Mouse (Mus musculus) Patski (cell line): ENCODE data around the gene Syde2. TPM values are rescaled to one million over a fixed set of nuclear protein-coding genes. Genes with fewer than 3 reads are reported as not detected.

Source experiments
- ATAC-seq: fragments of 100-300 bp; one replicate; pipeline ENCODE4 v1.8.0; 2021
- CTCF ChIA-PET: fragments of 350-600 bp; sonication (Branson Sonifier 250); formaldehyde crosslinking; loops from one replicate; lab custom pipeline; 2022; ENCODE audit warnings: inconsistent platforms; lab: Charles Lee
- POLR2A ChIA-PET: fragments of 350-600 bp; sonication (Branson Sonifier 250); formaldehyde crosslinking; loops from one replicate; lab custom pipeline; 2022; ENCODE audit warnings: antibody characterized with exemption, inconsistent platforms; lab: Charles Lee
- DNase-seq: peaks from one replicate; pipeline ENCODE4 v3.0.0-alpha.2; 2011; ENCODE audit warnings: low read depth, low spot score
- H3K27me3 ChIP-seq: fragments of 371-371 bp; one replicate; pipeline ENCODE4 v1.5.1; 2021
- CTCF ChIP-seq: fragments of 100-300 bp; IDR thresholded peaks from one replicate; pipeline ENCODE4 v1.5.1; 2021
- in situ Hi-C: fragments of 300-500 bp; cut with MboI; formaldehyde crosslinking; loops from 3 replicates; pipeline ENCODE4 v1.11.1; 2018; ENCODE audit warnings: low pct_unique_long_range_greater_than_20kb, mixed read lengths
- polyA plus RNA-seq: library from polyadenylated mRNA; unstranded; gene quantifications from one replicate; pipeline ENCODE4 v1.2.3, GENCODE M21; 2021

Gene Syde2
- polyA plus RNA-seq, 1 experiment from 2014 or later = 11.1 TPM

DNA sequence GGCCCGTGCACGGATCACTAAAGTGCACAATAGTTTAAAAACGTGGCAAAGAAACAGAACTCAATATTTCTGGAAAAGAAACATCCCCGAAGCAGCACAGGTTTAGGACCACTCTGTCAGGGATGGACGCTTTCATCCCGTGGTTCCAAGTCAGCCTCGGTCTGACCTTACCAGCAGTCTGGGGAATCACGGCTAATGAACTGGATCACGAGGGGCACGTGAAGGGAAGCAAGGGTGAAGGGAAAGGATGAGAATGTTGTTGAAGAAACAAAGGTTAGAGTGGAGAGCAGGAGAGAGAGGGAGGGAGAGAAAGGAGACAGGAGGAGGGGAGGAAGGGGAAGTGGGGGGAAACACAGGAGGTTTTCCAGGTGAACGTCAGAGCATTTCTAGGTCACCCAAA lies 58.4 kb downstream of the Syde2 start:
- no peaks in the 10 kb centered on the region for H3K27me3 ChIP-seq
- ChIA-PET POLR2A (no interaction called here), CTCF (no interaction called here)
- in situ Hi-C loops = no loop called here
- no peak for DNase-seq
- ATAC-seq = no peak
- no peak for TF ChIP-seq CTCF

- CTCF ChIA-PET = interaction anchor here (1.2 kb wide), 1 partner anchor 130 kb away, joined by 3 read pairs; no protein-coding TSS in a partner anchor
- DNase-seq = no peak
- in situ Hi-C loops = no loop called here
- POLR2A ChIA-PET = no interaction called here
- ATAC-seq = no peak
- no peak for TF ChIP-seq CTCF
- H3K27me3 ChIP-seq = no peaks in the 10 kb centered on the region
Observed at GRCm38 (mm10) chr3:146047704-146048207, 60.1 kb downstream of the Syde2 start.

- in situ Hi-C loops = no loop called here
- H3K27me3 ChIP-seq = no peaks in the 10 kb centered on the region
- no peak for TF ChIP-seq CTCF
- ATAC-seq (no peak), DNase-seq (no peak)
- CTCF ChIA-PET = interaction anchor here (0.7 to 2.2 kb wide), 7 partner anchors 9 to 128 kb away, joined by 3 to 10 read pairs (median 3); no protein-coding TSS in a partner anchor
- POLR2A ChIA-PET = interaction anchor here (0.6 kb wide), 2 partner anchors 9 to 23 kb away, joined by 3 read pairs; no protein-coding TSS in a partner anchor
Observed at GRCm38 (mm10) chr3:146049951-146050350, 62.3 kb downstream of the Syde2 start.

- no peaks in the 10 kb centered on the region for H3K27me3 ChIP-seq
- TF ChIP-seq CTCF = no peak
- DNase-seq = no peak
- POLR2A ChIA-PET = no interaction called here
- CTCF ChIA-PET = interaction anchor here (1.1 to 2.2 kb wide), 5 partner anchors 19 to 126 kb away, joined by 3 to 10 read pairs (median 4); no protein-coding TSS in a partner anchor
- ATAC-seq = no peak
- in situ Hi-C loops = no loop called here
Observed at GRCm38 (mm10) chr3:146051277-146052007, 63.8 kb downstream of the Syde2 start.

DNA sequence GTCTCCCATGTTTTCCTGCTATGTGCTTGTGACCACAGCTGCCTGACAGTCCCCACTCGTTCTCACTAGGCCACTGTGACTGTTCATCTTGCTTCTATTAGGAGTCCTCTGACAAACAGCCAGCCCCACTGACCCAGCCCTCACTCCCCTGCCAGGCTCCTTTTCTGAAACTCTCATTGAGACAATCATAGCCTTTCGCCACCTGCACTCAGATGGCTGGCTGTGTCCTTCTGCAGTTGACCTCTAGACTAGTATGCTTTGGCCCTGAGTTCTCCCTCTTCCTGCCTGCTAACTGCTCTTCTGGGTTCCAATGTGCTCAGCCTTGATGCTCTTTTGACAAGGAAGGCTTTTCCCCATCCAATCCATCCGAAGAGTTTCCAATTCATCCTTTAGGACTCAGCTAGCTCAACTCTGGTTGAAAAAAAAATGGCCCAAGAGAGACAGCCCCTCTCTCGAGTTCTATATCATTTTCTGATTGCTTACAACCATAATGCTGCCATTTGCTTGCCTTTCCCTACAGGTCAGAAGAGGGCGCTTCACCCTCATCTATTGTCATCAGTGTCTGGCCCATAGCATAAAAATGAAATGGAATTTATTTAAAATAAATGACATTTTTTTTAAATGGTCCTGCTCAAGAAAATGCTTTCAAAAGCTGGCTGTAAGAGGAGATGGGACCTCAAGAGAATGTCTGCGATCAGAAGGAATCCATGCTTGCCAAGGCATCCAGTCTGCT lies 65.6 kb downstream of the Syde2 start:
- in situ Hi-C loops = no loop called here
- ChIA-PET POLR2A (no interaction called here), CTCF (interaction anchor here (1.2 to 1.9 kb wide), 3 partner anchors 11 to 124 kb away, joined by 3 to 11 read pairs (median 4); no protein-coding TSS in a partner anchor)
- DNase-seq (no peak), ATAC-seq (no peak)
- no peak for TF ChIP-seq CTCF
- H3K27me3 ChIP-seq = no peaks in the 10 kb centered on the region

DNA sequence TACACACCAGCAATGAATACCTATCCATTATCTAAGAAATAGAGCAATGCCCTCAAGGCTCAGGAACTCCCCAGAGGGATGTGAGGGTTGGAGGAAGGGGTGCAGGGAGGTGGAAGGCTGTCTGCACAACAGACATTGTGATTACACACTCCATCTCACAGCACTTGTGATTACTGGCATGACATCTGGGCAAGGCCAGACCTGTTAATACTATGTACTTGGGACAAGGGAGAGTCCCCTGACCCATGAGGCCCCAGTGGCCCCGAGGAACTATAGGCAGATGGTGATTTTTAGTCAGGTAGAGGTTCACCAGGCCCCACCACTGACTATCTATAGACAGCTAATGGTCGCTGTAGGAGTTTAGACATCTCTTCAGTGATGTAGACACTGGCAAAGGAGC lies 66.2 kb downstream of the Syde2 start:
- in situ Hi-C loops = no loop called here
- ChIA-PET POLR2A (no interaction called here), CTCF (interaction anchor here (1.2 to 1.9 kb wide), 3 partner anchors 10 to 124 kb away, joined by 3 to 11 read pairs (median 4); no protein-coding TSS in a partner anchor)
- TF ChIP-seq CTCF = no peak
- H3K27me3 ChIP-seq = no peaks in the 10 kb centered on the region
- ATAC-seq (no peak), DNase-seq (no peak)

DNA sequence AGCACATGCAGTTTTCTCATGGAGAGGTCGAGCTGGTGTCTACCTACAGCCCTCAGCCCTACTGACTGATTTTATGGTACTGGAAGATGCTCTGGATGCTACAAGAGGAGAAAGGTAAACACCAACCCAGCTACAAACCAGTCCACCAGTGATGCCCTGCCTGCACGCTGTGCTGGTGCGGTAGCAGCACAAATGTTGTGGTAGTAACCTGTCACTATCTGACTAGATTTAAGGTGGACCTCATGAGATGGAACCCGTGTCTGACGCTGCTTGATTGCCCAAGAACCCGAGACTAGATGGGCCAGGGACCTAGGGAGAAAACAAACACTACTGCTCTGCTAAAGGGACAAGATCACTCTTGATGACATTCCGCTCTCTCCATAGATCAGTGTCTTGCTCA lies 69.5 kb downstream of the Syde2 start:
- DNase-seq (no peak), ATAC-seq (no peak)
- CTCF ChIA-PET = interaction anchor here (1.0 to 8.0 kb wide), 9 partner anchors 9 to 126 kb away, joined by 3 to 88 read pairs (median 4); no protein-coding TSS in a partner anchor
- H3K27me3 ChIP-seq = no peaks in the 10 kb centered on the region
- in situ Hi-C loops = loop anchor here (5.0 kb wide), 2 partner anchors 105 to 125 kb away; no protein-coding TSS in a partner anchor
- TF ChIP-seq CTCF = no peak
- POLR2A ChIA-PET = no interaction called here

- peak; percentile 94 for TF ChIP-seq CTCF
- peak; percentile 7 for DNase-seq
- CTCF ChIA-PET = interaction anchor here (1.0 to 8.0 kb wide), 9 partner anchors 8 to 125 kb away, joined by 3 to 88 read pairs (median 4); no protein-coding TSS in a partner anchor
- no peaks in the 10 kb centered on the region for H3K27me3 ChIP-seq
- POLR2A ChIA-PET = interaction anchor here (1.0 kb wide), 1 partner anchor 119 kb away, joined by 3 read pairs; no protein-coding TSS in a partner anchor
- in situ Hi-C loops = loop anchor here (5.0 kb wide), 2 partner anchors 106 to 124 kb away; no protein-coding TSS in a partner anchor
- ATAC-seq = no peak
Observed at GRCm38 (mm10) chr3:146058263-146058662, 70.6 kb downstream of the Syde2 start.

- no peak for DNase-seq
- POLR2A ChIA-PET = interaction anchor here (1.0 kb wide), 1 partner anchor 118 kb away, joined by 3 read pairs; no protein-coding TSS in a partner anchor
- ATAC-seq = no peak
- H3K27me3 ChIP-seq = no peaks in the 10 kb centered on the region
- in situ Hi-C loops = loop anchor here (5.0 kb wide), 2 partner anchors 107 to 123 kb away; no protein-coding TSS in a partner anchor
- TF ChIP-seq CTCF = no peak
- CTCF ChIA-PET = interaction anchor here (1.0 to 8.0 kb wide), 4 partner anchors 9 to 134 kb away, joined by 3 to 88 read pairs (median 3); no protein-coding TSS in a partner anchor
Observed at GRCm38 (mm10) chr3:146059356-146059926, 71.8 kb downstream of the Syde2 start.
